Mouse (Mus musculus): ENCODE data around the gene Guca2a.

The Guca2a gene

GRCm38 (mm10) chr4:119642666-119643065 lies 5.2 kb downstream of the Guca2a start:
- DNase-seq = no peak

GRCm38 (mm10) chr4:119657011-119657410 lies 19.5 kb downstream of the Guca2a start:
- DNase-seq = no peak

GRCm38 (mm10) chr4:119658246-119658645 lies 20.7 kb downstream of the Guca2a start:
- no peak for DNase-seq

- no peak for DNase-seq
Observed at GRCm38 (mm10) chr4:119658731-119659130, 21.2 kb downstream of the Guca2a start, which contains the start of gene Guca2b. Gene Guca2b, minus strand, starts transcription at chr4:119658954.

- no peak for DNase-seq
Observed at GRCm38 (mm10) chr4:119660007-119660406, 22.5 kb downstream of the Guca2a start.

GRCm38 (mm10) chr4:119662151-119662550 lies 24.6 kb downstream of the Guca2a start:
- DNase-seq = no peak

- DNase-seq = no peak
Observed at GRCm38 (mm10) chr4:119662976-119663375, 25.5 kb downstream of the Guca2a start.

GRCm38 (mm10) chr4:119663409-119664095 lies 26.0 kb downstream of the Guca2a start:
- DNase-seq = no peak

GRCm38 (mm10) chr4:119665166-119665565 lies 27.7 kb downstream of the Guca2a start:
- no peak for DNase-seq

- DNase-seq = no peak
Observed at GRCm38 (mm10) chr4:119666116-119666515, 28.6 kb downstream of the Guca2a start.

- DNase-seq = peak; percentile 43
Observed at GRCm38 (mm10) chr4:119667454-119667853, 29.9 kb downstream of the Guca2a start.

- peak; percentile 6 for DNase-seq
Observed at GRCm38 (mm10) chr4:119668185-119668584, 30.7 kb downstream of the Guca2a start.

GRCm38 (mm10) chr4:119668596-119668995 lies 31.1 kb downstream of the Guca2a start:
- peak; percentile 15 for DNase-seq

- DNase-seq = peak; percentile 73
Observed at GRCm38 (mm10) chr4:119669356-119670209, 32.1 kb downstream of the Guca2a start.

GRCm38 (mm10) chr4:119670210-119670555 lies 32.7 kb downstream of the Guca2a start:
- DNase-seq = peak; percentile 33

- DNase-seq = peak; percentile 22
Observed at GRCm38 (mm10) chr4:119670736-119671135, 33.2 kb downstream of the Guca2a start.

GRCm38 (mm10) chr4:119671164-119671563 lies 33.7 kb downstream of the Guca2a start:
- peak; percentile 7 for DNase-seq

- DNase-seq = peak; percentile 77
Observed at GRCm38 (mm10) chr4:119672685-119673084, 35.2 kb downstream of the Guca2a start.

GRCm38 (mm10) chr4:119682596-119682995 lies 45.1 kb downstream of the Guca2a start:
- DNase-seq = no peak

- DNase-seq = no peak
Observed at GRCm38 (mm10) chr4:119685746-119686145, 48.2 kb downstream of the Guca2a start.
